Mouse (Mus musculus): ENCODE measurements at regions not wholly inside any gene's neighbourhood (a gene's known extent, or its start where the extent isn't known, plus 50 kb on each side); places are given as distances from the start of the nearest gene placed in this dataset.

- DNase-seq (ENCODE audit: low spot score) = no peak
- no peak overlapping the region for H3K4me3 ChIP-seq (ENCODE audit: low read depth, low read length)
- H3K27me3 ChIP-seq (ENCODE audit: insufficient read depth, low read length) = no peaks in the 10 kb centered on the region
- no peaks in the 10 kb centered on the region for H3K36me3 ChIP-seq (replicated peaks)
- no peak for ATAC-seq (ENCODE audit: extremely low read depth, insufficient number of reproducible peaks, low FRiP score, poor library complexity, severe bottlenecking)
- TF ChIP-seq POLR2AphosphoS5 (IDR thresholded peaks at IDR 0.05; ENCODE audit: insufficient replicate concordance, low read depth, low read length) (no peak), GATA2 (IDR thresholded peaks at IDR 0.05; ENCODE audit: borderline replicate concordance, low read depth, low read length) (no peak), GATA1 (IDR thresholded peaks at IDR 0.05; ENCODE audit: borderline replicate concordance, low read length) (no peak), TAL1 (conservative IDR thresholded peaks at IDR 0.05; ENCODE audit: low read depth, low read length) (no peak), CTCF (IDR thresholded peaks at IDR 0.05; ENCODE audit: low read depth, low read length) (no peak)
- peaks cover 25% of the 10 kb centered on the region for H3K9me3 ChIP-seq (replicated peaks)
- no peaks in the 10 kb centered on the region for H3K4me1 ChIP-seq (ENCODE audit: insufficient read depth, low read depth, low read length)
Observed at GRCm38 (mm10) chr13:72346944-72347586, 281.6 kb upstream of the Irx2 start.

GRCm38 (mm10) chr13:72352641-72353181 lies 275.9 kb upstream of the Irx2 start:
- TF ChIP-seq TAL1 (conservative IDR thresholded peaks at IDR 0.05; ENCODE audit: low read depth, low read length) = no peak
- no peak for TF ChIP-seq CTCF (IDR thresholded peaks at IDR 0.05; ENCODE audit: low read depth, low read length)
- no peak for TF ChIP-seq GATA2 (IDR thresholded peaks at IDR 0.05; ENCODE audit: borderline replicate concordance, low read depth, low read length)
- no peak for TF ChIP-seq GATA1 (IDR thresholded peaks at IDR 0.05; ENCODE audit: borderline replicate concordance, low read length)
- no peak for TF ChIP-seq POLR2AphosphoS5 (IDR thresholded peaks at IDR 0.05; ENCODE audit: insufficient replicate concordance, low read depth, low read length)
- no peak for ATAC-seq (ENCODE audit: extremely low read depth, insufficient number of reproducible peaks, low FRiP score, poor library complexity, severe bottlenecking)
- Histone ChIP-seq H3K27me3 (ENCODE audit: insufficient read depth, low read length) (no peaks in the 10 kb centered on the region), H3K4me3 (ENCODE audit: low read depth, low read length) (no peak overlapping the region), H3K9me3 (replicated peaks) (peaks cover 35% of the 10 kb centered on the region), H3K4me1 (ENCODE audit: insufficient read depth, low read depth, low read length) (no peaks in the 10 kb centered on the region), H3K36me3 (replicated peaks) (no peaks in the 10 kb centered on the region)
- DNase-seq (ENCODE audit: low spot score) = no peak

- no peak for ATAC-seq (ENCODE audit: extremely low read depth, insufficient number of reproducible peaks, low FRiP score, poor library complexity, severe bottlenecking)
- no peak for DNase-seq (ENCODE audit: low spot score)
- H3K9me3 ChIP-seq (replicated peaks) = peaks cover 39% of the 10 kb centered on the region
- no peaks in the 10 kb centered on the region for H3K4me1 ChIP-seq (ENCODE audit: insufficient read depth, low read depth, low read length)
- no peaks in the 10 kb centered on the region for H3K36me3 ChIP-seq (replicated peaks)
- H3K27me3 ChIP-seq (ENCODE audit: insufficient read depth, low read length) = no peaks in the 10 kb centered on the region
- no peak for TF ChIP-seq POLR2AphosphoS5 (IDR thresholded peaks at IDR 0.05; ENCODE audit: insufficient replicate concordance, low read depth, low read length)
- no peak for TF ChIP-seq CTCF (IDR thresholded peaks at IDR 0.05; ENCODE audit: low read depth, low read length)
- H3K4me3 ChIP-seq (ENCODE audit: low read depth, low read length) = no peak overlapping the region
Observed at GRCm38 (mm10) chr13:72355297-72355696, 273.3 kb upstream of the Irx2 start.

GRCm38 (mm10) chr13:72355821-72356220 lies 272.8 kb upstream of the Irx2 start:
- Histone ChIP-seq H3K9me3 (replicated peaks) (peaks cover 41% of the 10 kb centered on the region), H3K36me3 (replicated peaks) (no peaks in the 10 kb centered on the region), H3K4me1 (ENCODE audit: insufficient read depth, low read depth, low read length) (no peaks in the 10 kb centered on the region), H3K4me3 (ENCODE audit: low read depth, low read length) (no peak overlapping the region), H3K27me3 (ENCODE audit: insufficient read depth, low read length) (no peaks in the 10 kb centered on the region)
- DNase-seq (ENCODE audit: low spot score) (no peak), ATAC-seq (ENCODE audit: extremely low read depth, insufficient number of reproducible peaks, low FRiP score, poor library complexity, severe bottlenecking) (no peak)
- TF ChIP-seq CTCF (IDR thresholded peaks at IDR 0.05; ENCODE audit: low read depth, low read length) (no peak), GATA2 (IDR thresholded peaks at IDR 0.05; ENCODE audit: borderline replicate concordance, low read depth, low read length) (no peak), POLR2AphosphoS5 (IDR thresholded peaks at IDR 0.05; ENCODE audit: insufficient replicate concordance, low read depth, low read length) (no peak), TAL1 (conservative IDR thresholded peaks at IDR 0.05; ENCODE audit: low read depth, low read length) (no peak), GATA1 (IDR thresholded peaks at IDR 0.05; ENCODE audit: borderline replicate concordance, low read length) (no peak)

GRCm38 (mm10) chr13:72358243-72358904 lies 270.2 kb upstream of the Irx2 start:
- no peak for DNase-seq (ENCODE audit: low spot score)
- ATAC-seq (ENCODE audit: extremely low read depth, insufficient number of reproducible peaks, low FRiP score, poor library complexity, severe bottlenecking) = no peak
- no peaks in the 10 kb centered on the region for H3K27me3 ChIP-seq (ENCODE audit: insufficient read depth, low read length)
- TF ChIP-seq TAL1 (conservative IDR thresholded peaks at IDR 0.05; ENCODE audit: low read depth, low read length) = no peak
- no peak for TF ChIP-seq POLR2AphosphoS5 (IDR thresholded peaks at IDR 0.05; ENCODE audit: insufficient replicate concordance, low read depth, low read length)
- TF ChIP-seq CTCF (IDR thresholded peaks at IDR 0.05; ENCODE audit: low read depth, low read length) = no peak
- no peak for TF ChIP-seq GATA1 (IDR thresholded peaks at IDR 0.05; ENCODE audit: borderline replicate concordance, low read length)
- no peak for TF ChIP-seq GATA2 (IDR thresholded peaks at IDR 0.05; ENCODE audit: borderline replicate concordance, low read depth, low read length)
- H3K9me3 ChIP-seq (replicated peaks) = peaks cover 53% of the 10 kb centered on the region
- H3K4me1 ChIP-seq (ENCODE audit: insufficient read depth, low read depth, low read length) = no peaks in the 10 kb centered on the region
- H3K4me3 ChIP-seq (ENCODE audit: low read depth, low read length) = no peak overlapping the region
- no peaks in the 10 kb centered on the region for H3K36me3 ChIP-seq (replicated peaks)

GRCm38 (mm10) chr13:72365534-72366271 lies 262.9 kb upstream of the Irx2 start:
- Histone ChIP-seq H3K36me3 (replicated peaks) (no peaks in the 10 kb centered on the region), H3K4me1 (ENCODE audit: insufficient read depth, low read depth, low read length) (no peaks in the 10 kb centered on the region), H3K9me3 (replicated peaks) (peaks cover 78% of the 10 kb centered on the region), H3K4me3 (ENCODE audit: low read depth, low read length) (no peak overlapping the region), H3K27me3 (ENCODE audit: insufficient read depth, low read length) (no peaks in the 10 kb centered on the region)
- DNase-seq (ENCODE audit: low spot score) (no peak), ATAC-seq (ENCODE audit: extremely low read depth, insufficient number of reproducible peaks, low FRiP score, poor library complexity, severe bottlenecking) (no peak)
- no peak for TF ChIP-seq CTCF (IDR thresholded peaks at IDR 0.05; ENCODE audit: low read depth, low read length)
- TF ChIP-seq GATA2 (IDR thresholded peaks at IDR 0.05; ENCODE audit: borderline replicate concordance, low read depth, low read length) = no peak
- no peak for TF ChIP-seq TAL1 (conservative IDR thresholded peaks at IDR 0.05; ENCODE audit: low read depth, low read length)
- no peak for TF ChIP-seq POLR2AphosphoS5 (IDR thresholded peaks at IDR 0.05; ENCODE audit: insufficient replicate concordance, low read depth, low read length)
- TF ChIP-seq GATA1 (IDR thresholded peaks at IDR 0.05; ENCODE audit: borderline replicate concordance, low read length) = no peak
